Comparison of ENCODE assay signal across 13 mouse cellular contexts in genomic region chr2:122365244-122365866, GRCm38 (mm10). TPM values are rescaled to one million over a fixed set of nuclear protein-coding genes. Genes with fewer than 3 reads are reported as not detected.
DNase-seq lines count a peak whose midpoint lies in the region; ATAC-seq and TF ChIP-seq lines count a peak whose summit lies in the region.
"Had no signal": no experiment of that assay in that cellular context is flagged by ENCODE, and none has a peak within 500 bp of the region (broad histone marks: within the 10 kb centered on the region; RNA-seq: fewer than 3 reads in every experiment).

No protein-coding gene starts in this region.

- no peaks in the 10 kb centered on the region for H3K9me3 ChIP-seq in ES-E14 (ENCODE audit: control insufficient read depth, insufficient read depth, low read depth, low read length)
- no peaks in the 10 kb centered on the region for H3K9me3 ChIP-seq in liver, embryonic 16.5 days (replicated peaks; ENCODE audit: control insufficient read depth, low read length)

- H3K27ac ChIP-seq in kidney, adult 2 months (ENCODE audit: insufficient read depth, low read depth, low read length): no peak overlapping the region
- 0 out of 2 replicates have a peak overlapping the region, but pooled peaks have one; percentile 18 for H3K27ac ChIP-seq in ES-E14 (ENCODE audit: insufficient read depth, low read depth, low read length, poor library complexity, severe bottlenecking)
- H3K27ac ChIP-seq in liver, embryonic 16.5 days (ENCODE audit: low read length): peak overlapping the region; percentile 82

- ATAC-seq in liver, embryonic 16.5 days (ENCODE audit: low read depth): no peak
- ATAC-seq: Patski had no signal

- in situ Hi-C loops in ES-E14 (cut with MboI; ENCODE audit: low sequenced_read_pairs in 2 of 2, unreplicated experiment in 2 of 2): no loop called here

- H3K27me3 ChIP-seq in kidney, adult 2 months (replicated peaks; ENCODE audit: control insufficient read depth, insufficient read depth, low read length): no peaks in the 10 kb centered on the region
- no peaks in the 10 kb centered on the region for H3K27me3 ChIP-seq in liver, embryonic 16.5 days (ENCODE audit: control insufficient read depth, insufficient read depth, low read depth, low read length)
- H3K27me3 ChIP-seq: Patski had no signal

- WGBS in kidney, adult 2 months: 88% methylated on average over 10 of the region's 10 CpGs
- WGBS in liver, embryonic 16.5 days (ENCODE audit: insufficient replicate concordance): 72% methylated on average over 10 of the region's 10 CpGs

- H3K4me3 ChIP-seq in kidney, adult 2 months (ENCODE audit: insufficient read depth, low read depth, low read length): no peak overlapping the region
- 0 out of 4 replicates have a peak overlapping the region, but pooled peaks of 1 of the 2 experiments have one; percentile 1 for H3K4me3 ChIP-seq in ES-E14 (ENCODE audit: insufficient read depth in 1 of 2, low read depth in 1 of 2, low read length in 2 of 2, poor library complexity in 1 of 2, severe bottlenecking in 1 of 2)
- H3K4me3 ChIP-seq in liver, embryonic 16.5 days (ENCODE audit: low read depth, low read length): no peak overlapping the region

- DNase-seq in kidney, adult 2 months: no peak
- DNase-seq in kidney, adult 9 months: no peak
- DNase-seq in ES-E14 (ENCODE audit: low read depth, low spot score): no peak
- DNase-seq in cerebellum, postnatal 10 days: peak; percentile 58 to 66
- DNase-seq in adrenal gland, adult 2 months: no peak
- DNase-seq in heart, adult 9 months (ENCODE audit: low spot score in 2 of 2): no peak
- DNase-seq in kidney, adult 18-20 months: no peak
- DNase-seq: heart, postnatal 4 days; lung, postnatal 4 days had no signal

- no peaks in the 10 kb centered on the region for H3K36me3 ChIP-seq in kidney, adult 2 months (ENCODE audit: control insufficient read depth, insufficient read depth, low read length)
- H3K36me3 ChIP-seq in ES-E14 (ENCODE audit: control insufficient read depth, insufficient read depth, low read length, poor library complexity, severe bottlenecking): peaks cover 5% of the 10 kb centered on the region; the same call in 1 of the 2 replicates
- H3K36me3 ChIP-seq in liver, embryonic 16.5 days (ENCODE audit: control insufficient read depth, insufficient read depth): 0 out of 2 replicates have a peak, but pooled peaks cover 5% of the 10 kb centered on the region

- no peak for TF ChIP-seq POLR2A in kidney, adult 2 months (IDR thresholded peaks at IDR 0.05; ENCODE audit: low read depth, low read length)

- TF ChIP-seq CTCF in kidney, adult 2 months (conservative IDR thresholded peaks at IDR 0.05; ENCODE audit: insufficient read depth, insufficient read length, low read depth, low read length): 0 out of 2 replicates have a peak, but pooled peaks have one; percentile 28

- peak overlapping the region; percentile 40; the same call in 1 of the 2 replicates for H3K9ac ChIP-seq in ES-E14 (ENCODE audit: insufficient read depth, low read depth, low read length, poor library complexity, severe bottlenecking)
- peak overlapping the region; percentile 14; the same call in 1 of the 2 replicates for H3K9ac ChIP-seq in liver, embryonic 16.5 days (ENCODE audit: low read depth, low read length)

- H3K4me1 ChIP-seq in kidney, adult 2 months (ENCODE audit: control insufficient read depth, insufficient read depth, low read length): peaks cover 5% of the 10 kb centered on the region; the same call in 1 of the 2 replicates
- peaks cover 0 to 16% of the 10 kb centered on the region in 2 experiments; a peak in 2 of 4 replicates for H3K4me1 ChIP-seq in ES-E14 (ENCODE audit: control insufficient read depth in 2 of 2, insufficient read depth in 2 of 2, low read length in 2 of 2, poor library complexity in 1 of 2)
- H3K4me1 ChIP-seq in liver, embryonic 16.5 days (ENCODE audit: control insufficient read depth, low read depth, low read length): peaks cover 50% of the 10 kb centered on the region

- 0 out of 2 replicates have a peak overlapping the region, but pooled peaks have one; percentile 0 for H3K4me2 ChIP-seq in liver, embryonic 16.5 days (ENCODE audit: low read depth, low read length)

TF ChIP-seq in ES-E14, 5 proteins besides CTCF, POLR2A, EP300 and RAD21:
- no peak for TF ChIP-seq HCFC1 (IDR thresholded peaks at IDR 0.05; ENCODE audit: borderline replicate concordance, insufficient read depth, low read length)
- TF ChIP-seq CHD2 (IDR thresholded peaks at IDR 0.05; ENCODE audit: low read depth, low read length): no peak

RNA-seq across cellular contexts. Expression of gene Shf, which starts 3.6 kb away (rescaled TPM):
- polyA plus RNA-seq in kidney, adult 2 months (2012; rRNA removed): 14.7 and 16.2 TPM in 2 replicates
- 9.2 and 16.6 TPM in 2 replicates for total RNA-seq in ES-E14 (2012; rRNA removed)
- polyA plus RNA-seq in liver, embryonic 16.5 days (2015; fragmentation: Nextera tagmentation; extraction: Ambion mirVana): 0.89 and 1.3 TPM in 2 replicates
- 10 to 100 TPM in 1 of 2 experiments, 1 to 10 TPM in 1; 6.0 to 13.0 TPM for total RNA-seq in adrenal gland, adult 2 months (2021)
- 12.3 and 15.9 TPM in 2 replicates for polyA plus RNA-seq in adrenal gland, adult 2 months (2012; rRNA removed)

RNA-seq across cellular contexts. Expression of gene Duox1, which starts 49.9 kb away (rescaled TPM):
- polyA plus RNA-seq in kidney, adult 2 months (2012; rRNA removed): 0.20 and 0.31 TPM in 2 replicates
- 0.76 and 1.0 TPM in 2 replicates for total RNA-seq in ES-E14 (2012; rRNA removed)
- not detected in 2 replicates for polyA plus RNA-seq in liver, embryonic 16.5 days (2015; fragmentation: Nextera tagmentation; extraction: Ambion mirVana)
- total RNA-seq in adrenal gland, adult 2 months (2021): not detected
- 0.07 and 0.17 TPM in 2 replicates for polyA plus RNA-seq in adrenal gland, adult 2 months (2012; rRNA removed)
- total RNA-seq: heart, postnatal 4 days; left cerebral cortex, adult 18-20 months had no signal
- polyA plus RNA-seq: forebrain, embryonic 11.5 days had no signal

RNA-seq across cellular contexts. Expression of gene Duoxa1, which starts 51.8 kb away (rescaled TPM):
- polyA plus RNA-seq in kidney, adult 2 months (2012; rRNA removed): 0.28 and 0.35 TPM in 2 replicates
- total RNA-seq in ES-E14 (2012; rRNA removed): 0.90 and 1.3 TPM in 2 replicates
- 0.05 TPM in 1 of 2 replicates, not detected in the other for polyA plus RNA-seq in liver, embryonic 16.5 days (2015; fragmentation: Nextera tagmentation; extraction: Ambion mirVana)
- total RNA-seq in adrenal gland, adult 2 months (2021): under 1 TPM in 1 of 2 experiments, not detected in 1; 0.31 TPM
- polyA plus RNA-seq in adrenal gland, adult 2 months (2012; rRNA removed): 0.58 and 0.97 TPM in 2 replicates
- total RNA-seq: heart, postnatal 4 days had no signal
- polyA plus RNA-seq: forebrain, embryonic 11.5 days had no signal

Comparison
In these comparisons a context has a peak if more than half of its experiments do, and no peak if none do; other contexts are left out.
1. DNase-seq: peak in cerebellum, postnatal 10 days (2 of 2); none in kidney, adult 2 months (single experiment), kidney, adult 9 months (single experiment), ES-E14 (single experiment), adrenal gland, adult 2 months (single experiment), heart, adult 9 months (0 of 2) and kidney, adult 18-20 months (single experiment).